Mouse (Mus musculus): ENCODE data around the gene Hdac5.

- TF ChIP-seq CTCF (IDR thresholded peaks at IDR 0.05; ENCODE audit: low read depth) (no peak), EP300 (IDR thresholded peaks at IDR 0.05; ENCODE audit: low read depth) (no peak)
Observed at GRCm38 (mm10) chr11:102179836-102180235, 50.1 kb downstream of the Hdac5 start.
